Mouse (Mus musculus): ENCODE data around the gene Entpd7. TPM values are rescaled to one million over a fixed set of nuclear protein-coding genes. Genes with fewer than 3 reads are reported as not detected.

The Entpd7 gene
- polyA plus RNA-seq, 1 experiment from 2014 or later: 9.1 TPM

DNA sequence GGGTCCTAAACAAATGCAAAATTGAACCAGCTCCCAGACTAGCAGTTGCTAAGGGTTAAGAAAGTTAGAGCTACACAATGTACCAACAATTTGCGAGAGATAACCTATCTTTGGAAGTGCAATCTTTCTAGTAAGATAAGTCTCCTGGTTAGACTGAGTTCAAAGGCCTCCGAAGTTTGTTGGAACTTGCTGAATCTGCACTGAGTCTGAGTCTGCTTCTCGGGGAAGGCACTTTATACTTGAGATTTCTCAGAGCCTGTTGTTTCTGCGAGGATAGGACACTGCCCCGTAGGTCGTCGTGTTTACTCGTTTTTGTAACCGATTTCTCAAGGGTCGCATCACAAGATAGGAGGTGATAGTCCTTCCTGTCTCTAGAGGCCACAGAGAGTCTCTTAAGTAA, 86.0 kb downstream of the Entpd7 start:
- Histone ChIP-seq H3K9ac (ENCODE audit: low read depth, low read length) (no peak overlapping the region), H3K36me3 (ENCODE audit: control insufficient read depth, insufficient read depth, low read length) (no peaks in the 10 kb centered on the region), H3K4me1 (ENCODE audit: control insufficient read depth, insufficient read depth, low read length) (no peaks in the 10 kb centered on the region), H3K27me3 (ENCODE audit: control insufficient read depth, insufficient read depth, low read length) (no peaks in the 10 kb centered on the region), H3K27ac (ENCODE audit: low read depth, low read length) (no peak overlapping the region), H3K9me3 (replicated peaks; ENCODE audit: control insufficient read depth, low read length) (no peaks in the 10 kb centered on the region), H3K4me2 (peak overlapping the region; percentile 16; the same call in 1 of the 2 replicates), H3K4me3 (ENCODE audit: low read depth, low read length) (no peak overlapping the region)
- WGBS (ENCODE audit: insufficient replicate concordance): 24% methylated on average over 10 of the region's 10 CpGs
- no peak for ATAC-seq (replicated peaks; ENCODE audit: insufficient number of reproducible peaks, low FRiP score, low TSS enrichment)

- ATAC-seq (replicated peaks; ENCODE audit: insufficient number of reproducible peaks, low FRiP score, low TSS enrichment): no peak
- H3K9me3 ChIP-seq (replicated peaks; ENCODE audit: control insufficient read depth, low read length): no peaks in the 10 kb centered on the region
- no peak overlapping the region for H3K4me3 ChIP-seq (ENCODE audit: low read depth, low read length)
- no peak overlapping the region for H3K9ac ChIP-seq (ENCODE audit: low read depth, low read length)
- H3K27me3 ChIP-seq (ENCODE audit: control insufficient read depth, insufficient read depth, low read length): no peaks in the 10 kb centered on the region
- no peaks in the 10 kb centered on the region for H3K4me1 ChIP-seq (ENCODE audit: control insufficient read depth, insufficient read depth, low read length)
- no peak overlapping the region for H3K27ac ChIP-seq (ENCODE audit: low read depth, low read length)
- no peaks in the 10 kb centered on the region for H3K36me3 ChIP-seq (ENCODE audit: control insufficient read depth, insufficient read depth, low read length)
- WGBS (ENCODE audit: insufficient replicate concordance): 67% methylated on average over 4 of the region's 4 CpGs
- no peak overlapping the region for H3K4me2 ChIP-seq
Observed at GRCm38 (mm10) chr19:43776561-43776960, 87.1 kb downstream of the Entpd7 start.

GRCm38 (mm10) chr19:43777308-43777707, 87.8 kb downstream of the Entpd7 start:
- ATAC-seq (replicated peaks; ENCODE audit: insufficient number of reproducible peaks, low FRiP score, low TSS enrichment): no peak
- Histone ChIP-seq H3K4me2 (no peak overlapping the region), H3K9me3 (replicated peaks; ENCODE audit: control insufficient read depth, low read length) (no peaks in the 10 kb centered on the region), H3K4me3 (ENCODE audit: low read depth, low read length) (no peak overlapping the region), H3K36me3 (ENCODE audit: control insufficient read depth, insufficient read depth, low read length) (no peaks in the 10 kb centered on the region), H3K4me1 (ENCODE audit: control insufficient read depth, insufficient read depth, low read length) (no peaks in the 10 kb centered on the region), H3K27ac (ENCODE audit: low read depth, low read length) (no peak overlapping the region), H3K9ac (ENCODE audit: low read depth, low read length) (no peak overlapping the region), H3K27me3 (ENCODE audit: control insufficient read depth, insufficient read depth, low read length) (no peaks in the 10 kb centered on the region)
- 78% methylated on average over 2 of the region's 2 CpGs for WGBS (ENCODE audit: insufficient replicate concordance)

DNA sequence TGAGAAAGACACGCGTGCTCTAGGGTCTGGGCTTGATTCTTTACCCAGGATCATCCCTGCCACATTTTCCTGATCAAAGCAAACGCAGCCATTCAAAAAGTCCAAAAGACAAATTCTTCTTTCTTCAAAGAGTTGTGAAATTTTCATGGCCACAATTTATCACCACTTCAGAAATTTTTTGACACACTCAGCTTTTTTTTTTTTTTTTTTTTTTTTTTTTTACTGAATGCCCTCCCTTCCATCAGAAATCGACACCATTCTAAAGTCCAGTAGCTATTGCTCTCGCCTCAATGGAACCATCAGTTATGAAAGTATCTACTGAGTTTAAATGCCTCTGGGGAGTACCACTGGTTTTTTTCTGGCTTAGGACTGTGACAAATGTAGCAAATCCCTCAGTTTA, 90.9 kb downstream of the Entpd7 start:
- H3K4me3 ChIP-seq (ENCODE audit: low read depth, low read length): no peak overlapping the region
- H3K9ac ChIP-seq (ENCODE audit: low read depth, low read length): no peak overlapping the region
- no peaks in the 10 kb centered on the region for H3K36me3 ChIP-seq (ENCODE audit: control insufficient read depth, insufficient read depth, low read length)
- no peaks in the 10 kb centered on the region for H3K4me1 ChIP-seq (ENCODE audit: control insufficient read depth, insufficient read depth, low read length)
- no peak for ATAC-seq (replicated peaks; ENCODE audit: insufficient number of reproducible peaks, low FRiP score, low TSS enrichment)
- H3K27ac ChIP-seq (ENCODE audit: low read depth, low read length): no peak overlapping the region
- H3K9me3 ChIP-seq (replicated peaks; ENCODE audit: control insufficient read depth, low read length): no peaks in the 10 kb centered on the region
- H3K27me3 ChIP-seq (ENCODE audit: control insufficient read depth, insufficient read depth, low read length): no peaks in the 10 kb centered on the region
- WGBS (ENCODE audit: insufficient replicate concordance): 80% methylated on average over 5 of the region's 5 CpGs
- no peak overlapping the region for H3K4me2 ChIP-seq

DNA sequence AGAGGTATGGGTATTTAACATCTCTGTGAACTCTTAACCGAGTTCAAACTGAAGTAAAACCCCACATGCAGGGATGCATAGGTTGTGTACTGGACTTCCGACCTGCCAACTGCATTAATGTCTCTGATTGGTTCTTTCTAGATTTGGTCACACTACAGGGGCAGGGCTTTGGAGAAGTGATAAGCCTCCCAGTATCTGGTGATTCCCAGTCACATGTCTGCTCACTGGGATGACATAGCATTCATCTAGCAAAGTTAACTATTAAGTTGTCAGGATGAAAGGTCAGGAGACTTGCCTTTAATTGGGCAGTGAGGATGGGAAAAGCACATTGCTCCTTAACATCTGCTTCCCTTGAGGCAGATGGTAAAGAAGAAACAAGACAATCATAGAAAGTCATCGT, 92.5 kb downstream of the Entpd7 start, which contains the start of gene Abcc2:
Abcc2 (plus strand) TSS at position 213 of the 400 bp plus-strand sequence.
- H3K27ac ChIP-seq (ENCODE audit: low read depth, low read length): no peak within 1 kb of the TSS
- H3K9me3 ChIP-seq (replicated peaks; ENCODE audit: control insufficient read depth, low read length): no peaks in the 10 kb centered on the region
- WGBS (ENCODE audit: insufficient replicate concordance): 74% methylated on average over 3 of the region's 3 CpGs
- no peaks in the 10 kb centered on the region for H3K27me3 ChIP-seq (ENCODE audit: control insufficient read depth, insufficient read depth, low read length)
- no peak for ATAC-seq (replicated peaks; ENCODE audit: insufficient number of reproducible peaks, low FRiP score, low TSS enrichment)
- no peak within 1 kb of the TSS for H3K4me3 ChIP-seq (ENCODE audit: low read depth, low read length)
- no peak within 1 kb of the TSS for H3K4me2 ChIP-seq
- H3K9ac ChIP-seq (ENCODE audit: low read depth, low read length): no peak within 1 kb of the TSS
- H3K4me1 ChIP-seq (ENCODE audit: control insufficient read depth, insufficient read depth, low read length): no peaks in the 10 kb centered on the region
- H3K36me3 ChIP-seq (ENCODE audit: control insufficient read depth, insufficient read depth, low read length): no peaks in the 10 kb centered on the region

Other genes with a start within 250 kb of the Entpd7 start
- gene Cnnm1, start 249.2 kb upstream of the Entpd7 start, polyA plus RNA-seq (2014; fragmentation: Nextera tagmentation; extraction: Ambion mirVana): 0.11 and 0.20 TPM in 2 replicates
- gene Got1, start 165.1 kb upstream of the Entpd7 start, polyA plus RNA-seq (2014; fragmentation: Nextera tagmentation; extraction: Ambion mirVana): 134 and 158 TPM in 2 replicates
- gene Nkx2-3, start 77.3 kb upstream of the Entpd7 start, polyA plus RNA-seq (2014; fragmentation: Nextera tagmentation; extraction: Ambion mirVana): not detected in 2 replicates
- gene Slc25a28, start 14.8 kb upstream of the Entpd7 start, polyA plus RNA-seq (2014; fragmentation: Nextera tagmentation; extraction: Ambion mirVana): 5.7 and 9.5 TPM in 2 replicates
- 8.6 and 10.9 TPM in 2 replicates for gene Cutc, start 63.3 kb downstream of the Entpd7 start, polyA plus RNA-seq (2014; fragmentation: Nextera tagmentation; extraction: Ambion mirVana)
- 8.8 and 10.4 TPM in 2 replicates for gene Cox15, start 63.3 kb downstream of the Entpd7 start, polyA plus RNA-seq (2014; fragmentation: Nextera tagmentation; extraction: Ambion mirVana)
- 0.03 and 0.04 TPM in 2 replicates for gene Abcc2, start 92.5 kb downstream of the Entpd7 start, polyA plus RNA-seq (2014; fragmentation: Nextera tagmentation; extraction: Ambion mirVana)

Measured in heart, embryonic 11.5 days (tissue).